ENCODE assay signal across 9 mouse cellular contexts in genomic region chr5:35908626-35909443, GRCm38 (mm10). TPM values are rescaled to one million over a fixed set of nuclear protein-coding genes. Genes with fewer than 3 reads are reported as not detected.
DNase-seq lines count a peak whose midpoint lies in the region; ATAC-seq and TF ChIP-seq lines count a peak whose summit lies in the region.
"Had no signal": no experiment of that assay in that cellular context is flagged by ENCODE, and none has a peak within 500 bp of the region (broad histone marks: within the 10 kb centered on the region; RNA-seq: fewer than 3 reads in every experiment).

No protein-coding gene starts in this region.

- H3K27ac ChIP-seq in spleen, adult 2 months (ENCODE audit: insufficient read depth, low read length), result peak overlapping the region; percentile 1; the same call in 1 of the 2 replicates
- peak overlapping the region; percentile 81 for H3K27ac ChIP-seq in heart, embryonic 11.5 days (ENCODE audit: low read depth, low read length)
- H3K27ac ChIP-seq in kidney, postnatal 0 days, result peak overlapping the region; percentile 84
- H3K27ac ChIP-seq: liver, embryonic 13.5 days had no signal

- no peak for TF ChIP-seq CTCF in spleen, adult 2 months (IDR thresholded peaks at IDR 0.05; ENCODE audit: extremely low read depth, insufficient read depth, insufficient read length, insufficient replicate concordance)
- TF ChIP-seq CTCF in kidney, postnatal 0 days (IDR thresholded peaks at IDR 0.05; ENCODE audit: low read depth), result no peak

- no peak for TF ChIP-seq POLR2A in spleen, adult 2 months (IDR thresholded peaks at IDR 0.05; ENCODE audit: low read depth, low read length)

- no peak overlapping the region for H3K4me3 ChIP-seq in spleen, adult 2 months (ENCODE audit: extremely low read depth, insufficient read depth, insufficient read length)
- no peak overlapping the region for H3K4me3 ChIP-seq in heart, embryonic 11.5 days (ENCODE audit: low read depth, low read length)
- H3K4me3 ChIP-seq in kidney, postnatal 0 days (replicated peaks; ENCODE audit: low read depth, low read length), result no peak overlapping the region
- H3K4me3 ChIP-seq: liver, embryonic 13.5 days had no signal

- peak overlapping the region; percentile 30 for H3K4me2 ChIP-seq in heart, embryonic 11.5 days
- 0 out of 2 replicates have a peak overlapping the region, but pooled peaks have one; percentile 21 for H3K4me2 ChIP-seq in kidney, postnatal 0 days (ENCODE audit: low read length)
- H3K4me2 ChIP-seq: liver, embryonic 13.5 days had no signal

- DNase-seq in spleen, adult 2 months (ENCODE audit: low read depth in 1 of 2, low spot score in 2 of 2), result no peak
- DNase-seq in spleen, postnatal 4 days (ENCODE audit: low spot score in 2 of 2), result no peak
- DNase-seq in kidney, postnatal 0 days (ENCODE audit: low spot score), result peak; percentile 41
- DNase-seq in naive thymus-derived CD4-positive, alpha-beta T cell, adult 2 months (ENCODE audit: low read depth), result peak; percentile 27
- no peak for DNase-seq in layer of hippocampus, adult 18-20 months (ENCODE audit: low spot score in 2 of 2)
- no peak for DNase-seq in ovary, adult 18-20 months (ENCODE audit: low spot score)
- no peak for DNase-seq in adipocyte (ENCODE audit: low spot score)
- DNase-seq: liver, embryonic 13.5 days had no signal

- H3K9ac ChIP-seq in heart, embryonic 11.5 days (ENCODE audit: low read depth, low read length), result 0 out of 2 replicates have a peak overlapping the region, but pooled peaks have one; percentile 56
- H3K9ac ChIP-seq in kidney, postnatal 0 days (ENCODE audit: low read depth, low read length), result 0 out of 2 replicates have a peak overlapping the region, but pooled peaks have one; percentile 13
- H3K9ac ChIP-seq: liver, embryonic 13.5 days had no signal

- 62% methylated on average over 13 of the region's 13 CpGs for WGBS in spleen, adult 2 months
- 44% methylated on average over 13 of the region's 13 CpGs for WGBS in heart, embryonic 11.5 days (ENCODE audit: insufficient replicate concordance)
- WGBS in kidney, postnatal 0 days, result 33% methylated on average over 13 of the region's 13 CpGs

- ATAC-seq in heart, embryonic 11.5 days (replicated peaks; ENCODE audit: insufficient number of reproducible peaks, low FRiP score, low TSS enrichment), result no peak
- no peak for ATAC-seq in kidney, postnatal 0 days (replicated peaks; ENCODE audit: low FRiP score, low read depth)

- H3K36me3 ChIP-seq in spleen, adult 2 months (ENCODE audit: control insufficient read depth, insufficient read depth, low read length), result no peaks in the 10 kb centered on the region
- 0 out of 2 replicates have a peak, but pooled peaks cover 2% of the 10 kb centered on the region for H3K36me3 ChIP-seq in heart, embryonic 11.5 days (ENCODE audit: control insufficient read depth, insufficient read depth, low read length)
- H3K36me3 ChIP-seq in kidney, postnatal 0 days (ENCODE audit: insufficient read depth, low read length), result no peaks in the 10 kb centered on the region
- H3K36me3 ChIP-seq: liver, embryonic 13.5 days had no signal

- no peaks in the 10 kb centered on the region for H3K9me3 ChIP-seq in heart, embryonic 11.5 days (replicated peaks; ENCODE audit: control insufficient read depth, low read length)
- no peaks in the 10 kb centered on the region for H3K9me3 ChIP-seq in kidney, postnatal 0 days (replicated peaks; ENCODE audit: low read length)
- H3K9me3 ChIP-seq: liver, embryonic 13.5 days had no signal

- H3K27me3 ChIP-seq in spleen, adult 2 months (ENCODE audit: control insufficient read depth, insufficient read depth, low read length), result no peaks in the 10 kb centered on the region
- H3K27me3 ChIP-seq in heart, embryonic 11.5 days (ENCODE audit: control insufficient read depth, insufficient read depth, low read length), result no peaks in the 10 kb centered on the region
- no peaks in the 10 kb centered on the region for H3K27me3 ChIP-seq in kidney, postnatal 0 days (ENCODE audit: insufficient read depth, low read length)
- H3K27me3 ChIP-seq: liver, embryonic 13.5 days had no signal

- peaks cover 2% of the 10 kb centered on the region; the same call in 1 of the 2 replicates for H3K4me1 ChIP-seq in spleen, adult 2 months (ENCODE audit: control insufficient read depth, insufficient read depth, insufficient read length)
- H3K4me1 ChIP-seq in heart, embryonic 11.5 days (ENCODE audit: control insufficient read depth, insufficient read depth, low read length), result peaks cover 61% of the 10 kb centered on the region
- peaks cover 23% of the 10 kb centered on the region for H3K4me1 ChIP-seq in kidney, postnatal 0 days (replicated peaks; ENCODE audit: insufficient read depth, low read length)
- H3K4me1 ChIP-seq: liver, embryonic 13.5 days had no signal

RNA-seq across cellular contexts. Expression of gene Afap1, which starts 15.7 kb away (rescaled TPM):
- polyA plus RNA-seq in spleen, adult 2 months (2012; rRNA removed), result 4.5 and 5.1 TPM in 2 replicates
- 19.9 and 24.8 TPM in 2 replicates for polyA plus RNA-seq in heart, embryonic 11.5 days (2014; fragmentation: Nextera tagmentation; extraction: Ambion mirVana)
- polyA plus RNA-seq in kidney, postnatal 0 days (2015; fragmentation: Nextera tagmentation; extraction: Ambion mirVana), result 19.1 and 19.7 TPM in 2 replicates
- total RNA-seq in layer of hippocampus, adult 18-20 months (2021), result 10 to 100 TPM; 23.1 to 29.1 TPM

Comparison
In these comparisons a context has a peak if more than half of its experiments do, and no peak if none do; other contexts are left out.
1. DNase-seq: peak in kidney, postnatal 0 days (single experiment) and naive thymus-derived CD4-positive, alpha-beta T cell, adult 2 months (single experiment); none in spleen, adult 2 months (0 of 2), spleen, postnatal 4 days (0 of 2), layer of hippocampus, adult 18-20 months (0 of 2), ovary, adult 18-20 months (single experiment) and adipocyte (single experiment).
2. H3K27ac ChIP-seq: peak in every context shown above with its lines; median percentile 84 in kidney, postnatal 0 days; 81 in heart, embryonic 11.5 days; 1 in spleen, adult 2 months.